Mouse (Mus musculus) lung, adult 2 months (tissue): ENCODE measurements around the gene Sorbs2.

ENCODE experiments used
- CTCF ChIP-seq: fragments of 200-500 bp; IDR thresholded peaks from 2 replicates; pipeline ENCODE4 v1.5.1; 2011; ENCODE audit warnings: mild to moderate bottlenecking, low read length, control low read depth; ENCODE audit not compliant: insufficient read depth
- POLR2A ChIP-seq: fragments of 200-500 bp; IDR thresholded peaks from 2 replicates; pipeline ENCODE4 v1.6.1; 2011; ENCODE audit warnings: low read depth, mild to moderate bottlenecking, control low read depth, low read length, borderline replicate concordance; ENCODE audit errors: extremely low read depth

DNA sequence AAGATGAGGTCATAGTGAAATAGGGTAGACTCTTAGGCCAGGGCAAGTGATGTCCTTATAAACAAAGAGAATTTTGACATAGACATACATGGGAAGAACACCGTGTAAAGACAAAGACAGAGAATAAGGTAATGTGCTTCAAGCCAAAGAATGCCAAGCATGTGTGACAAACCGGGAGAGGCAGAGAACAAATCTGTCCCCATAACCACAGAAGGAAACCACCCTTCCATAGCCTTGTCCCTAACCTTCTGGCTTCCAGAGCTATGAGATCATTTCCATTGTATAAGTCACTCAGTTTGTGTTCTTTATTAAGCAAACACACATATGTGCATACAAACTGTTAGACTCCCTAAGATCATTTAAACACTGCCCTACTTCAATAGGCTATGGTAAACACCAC, 21.3 kb downstream of the Sorbs2 start:
- TF ChIP-seq CTCF, result no peak
- TF ChIP-seq POLR2A, result no peak
